Mouse (Mus musculus): ENCODE data around the gene Galnt10. TPM values are rescaled to one million over a fixed set of nuclear protein-coding genes. Genes with fewer than 3 reads are reported as not detected.
A peak's percentile ranks its signal among the peaks of the same experiment; 100 is the strongest.

Gene Galnt10
- polyA plus RNA-seq, 1 experiment, result 16.1 TPM

GRCm38 (mm10) chr11:57649269-57649668 lies 4.0 kb downstream of the Galnt10 start:
- no peaks in the 10 kb centered on the region for H3K27me3 ChIP-seq (ENCODE audit: control insufficient read depth, insufficient read depth, low read length, poor library complexity, severe bottlenecking)
- no peak overlapping the region for H3K9ac ChIP-seq (ENCODE audit: low read depth, poor library complexity, severe bottlenecking)
- no peaks in the 10 kb centered on the region for H3K36me3 ChIP-seq (ENCODE audit: control insufficient read depth, insufficient read depth, low read length, poor library complexity, severe bottlenecking)
- no peak overlapping the region for H3K27ac ChIP-seq (ENCODE audit: insufficient read depth, low read length)
- no peaks in the 10 kb centered on the region for H3K9me3 ChIP-seq (replicated peaks; ENCODE audit: control insufficient read depth, insufficient read depth, low read length, poor library complexity, severe bottlenecking)
- no peak for TF ChIP-seq EP300 (IDR thresholded peaks at IDR 0.05; ENCODE audit: insufficient read depth, low read depth, low read length)
- no peak for TF ChIP-seq POLR2A (IDR thresholded peaks at IDR 0.05; ENCODE audit: insufficient read depth, low read length)
- no peak for TF ChIP-seq CTCF (IDR thresholded peaks at IDR 0.05; ENCODE audit: low read depth, low read length)
- H3K4me3 ChIP-seq (ENCODE audit: low read depth, low read length), result no peak overlapping the region
- peaks cover 3% of the 10 kb centered on the region for H3K4me1 ChIP-seq (ENCODE audit: control insufficient read depth, insufficient read depth, low read length)

DNA sequence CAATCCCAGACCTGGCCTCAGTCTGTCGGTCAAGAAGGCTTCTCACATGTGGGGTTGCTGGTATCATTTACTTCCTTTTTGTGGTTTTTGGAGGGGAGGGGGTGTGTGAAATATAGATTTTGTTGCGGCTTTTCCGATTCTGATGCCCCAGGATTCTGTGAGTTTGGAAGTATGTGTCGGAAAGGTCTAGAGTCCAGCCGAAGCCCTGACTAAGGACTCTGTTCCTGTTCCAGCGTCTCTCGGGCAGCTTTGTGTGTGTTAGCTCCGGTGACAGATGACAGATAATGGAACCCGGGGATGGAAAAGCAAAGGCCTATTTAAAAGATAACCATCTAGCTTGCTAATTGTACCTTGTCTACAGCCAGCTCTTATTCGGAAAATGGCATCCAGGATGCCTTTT lies 4.4 kb downstream of the Galnt10 start:
- no peaks in the 10 kb centered on the region for H3K36me3 ChIP-seq (ENCODE audit: control insufficient read depth, insufficient read depth, low read length, poor library complexity, severe bottlenecking)
- no peak overlapping the region for H3K27ac ChIP-seq (ENCODE audit: insufficient read depth, low read length)
- H3K27me3 ChIP-seq (ENCODE audit: control insufficient read depth, insufficient read depth, low read length, poor library complexity, severe bottlenecking), result no peaks in the 10 kb centered on the region
- no peaks in the 10 kb centered on the region for H3K9me3 ChIP-seq (replicated peaks; ENCODE audit: control insufficient read depth, insufficient read depth, low read length, poor library complexity, severe bottlenecking)
- H3K4me3 ChIP-seq (ENCODE audit: low read depth, low read length), result no peak overlapping the region
- H3K4me1 ChIP-seq (ENCODE audit: control insufficient read depth, insufficient read depth, low read length), result peaks cover 3% of the 10 kb centered on the region
- TF ChIP-seq CTCF (IDR thresholded peaks at IDR 0.05; ENCODE audit: low read depth, low read length), result no peak
- TF ChIP-seq POLR2A (IDR thresholded peaks at IDR 0.05; ENCODE audit: insufficient read depth, low read length), result no peak
- no peak for TF ChIP-seq EP300 (IDR thresholded peaks at IDR 0.05; ENCODE audit: insufficient read depth, low read depth, low read length)
- no peak overlapping the region for H3K9ac ChIP-seq (ENCODE audit: low read depth, poor library complexity, severe bottlenecking)

DNA sequence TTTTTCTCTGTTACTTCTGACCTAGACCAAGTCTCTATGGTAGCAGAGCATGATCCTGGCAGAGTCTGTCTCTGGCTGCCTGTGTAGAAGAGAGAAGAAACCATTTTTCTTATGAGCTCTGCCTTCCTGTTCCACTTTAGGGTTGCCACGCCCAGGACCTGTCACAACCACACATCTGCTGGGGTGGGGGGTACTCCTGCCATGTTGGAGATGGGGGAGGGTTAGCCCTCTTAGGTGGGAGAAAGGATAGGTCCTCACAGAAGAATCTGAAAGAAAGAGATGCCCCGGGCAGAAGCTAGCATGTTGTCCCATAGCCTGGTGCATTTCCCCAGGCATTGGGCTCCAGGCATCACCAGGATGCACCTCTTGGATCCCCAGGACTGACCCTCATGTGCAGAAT lies 5.6 kb downstream of the Galnt10 start:
- Histone ChIP-seq H3K36me3 (ENCODE audit: control insufficient read depth, insufficient read depth, low read length, poor library complexity, severe bottlenecking) (no peaks in the 10 kb centered on the region), H3K9ac (ENCODE audit: low read depth, poor library complexity, severe bottlenecking) (no peak overlapping the region), H3K4me1 (ENCODE audit: control insufficient read depth, insufficient read depth, low read length) (peaks cover 6% of the 10 kb centered on the region), H3K27ac (ENCODE audit: insufficient read depth, low read length) (no peak overlapping the region), H3K27me3 (ENCODE audit: control insufficient read depth, insufficient read depth, low read length, poor library complexity, severe bottlenecking) (no peaks in the 10 kb centered on the region), H3K4me3 (ENCODE audit: low read depth, low read length) (0 out of 2 replicates have a peak overlapping the region, but pooled peaks have one; percentile 10), H3K9me3 (replicated peaks; ENCODE audit: control insufficient read depth, insufficient read depth, low read length, poor library complexity, severe bottlenecking) (no peaks in the 10 kb centered on the region)
- no peak for TF ChIP-seq POLR2A (IDR thresholded peaks at IDR 0.05; ENCODE audit: insufficient read depth, low read length)
- TF ChIP-seq CTCF (IDR thresholded peaks at IDR 0.05; ENCODE audit: low read depth, low read length), result no peak
- no peak for TF ChIP-seq EP300 (IDR thresholded peaks at IDR 0.05; ENCODE audit: insufficient read depth, low read depth, low read length)

- Histone ChIP-seq H3K4me3 (ENCODE audit: low read depth, low read length) (0 out of 2 replicates have a peak overlapping the region, but pooled peaks have one; percentile 10), H3K9me3 (replicated peaks; ENCODE audit: control insufficient read depth, insufficient read depth, low read length, poor library complexity, severe bottlenecking) (no peaks in the 10 kb centered on the region), H3K9ac (ENCODE audit: low read depth, poor library complexity, severe bottlenecking) (no peak overlapping the region), H3K27me3 (ENCODE audit: control insufficient read depth, insufficient read depth, low read length, poor library complexity, severe bottlenecking) (no peaks in the 10 kb centered on the region), H3K36me3 (ENCODE audit: control insufficient read depth, insufficient read depth, low read length, poor library complexity, severe bottlenecking) (no peaks in the 10 kb centered on the region), H3K27ac (ENCODE audit: insufficient read depth, low read length) (no peak overlapping the region), H3K4me1 (ENCODE audit: control insufficient read depth, insufficient read depth, low read length) (peaks cover 5% of the 10 kb centered on the region)
- TF ChIP-seq EP300 (IDR thresholded peaks at IDR 0.05; ENCODE audit: insufficient read depth, low read depth, low read length) (no peak), CTCF (IDR thresholded peaks at IDR 0.05; ENCODE audit: low read depth, low read length) (no peak), POLR2A (IDR thresholded peaks at IDR 0.05; ENCODE audit: insufficient read depth, low read length) (no peak)
These were observed 6.1 kb downstream of the Galnt10 start for GRCm38 (mm10) chr11:57651281-57651810.

GRCm38 (mm10) chr11:57652206-57652922 lies 7.1 kb downstream of the Galnt10 start:
- TF ChIP-seq EP300 (IDR thresholded peaks at IDR 0.05; ENCODE audit: insufficient read depth, low read depth, low read length) (no peak), CTCF (IDR thresholded peaks at IDR 0.05; ENCODE audit: low read depth, low read length) (no peak), POLR2A (IDR thresholded peaks at IDR 0.05; ENCODE audit: insufficient read depth, low read length) (no peak)
- Histone ChIP-seq H3K4me1 (ENCODE audit: control insufficient read depth, insufficient read depth, low read length) (peaks cover 5% of the 10 kb centered on the region), H3K9me3 (replicated peaks; ENCODE audit: control insufficient read depth, insufficient read depth, low read length, poor library complexity, severe bottlenecking) (no peaks in the 10 kb centered on the region), H3K4me3 (ENCODE audit: low read depth, low read length) (no peak overlapping the region), H3K9ac (ENCODE audit: low read depth, poor library complexity, severe bottlenecking) (no peak overlapping the region), H3K27me3 (ENCODE audit: control insufficient read depth, insufficient read depth, low read length, poor library complexity, severe bottlenecking) (no peaks in the 10 kb centered on the region), H3K36me3 (ENCODE audit: control insufficient read depth, insufficient read depth, low read length, poor library complexity, severe bottlenecking) (no peaks in the 10 kb centered on the region), H3K27ac (ENCODE audit: insufficient read depth, low read length) (no peak overlapping the region)

Data from ES-Bruce4 (cell line).